Mouse (Mus musculus) G1E (cell line): ENCODE results near the gene Creb3l4. TPM values are rescaled to one million over a fixed set of nuclear protein-coding genes. Genes with fewer than 3 reads are reported as not detected.

ENCODE experiments used
- ATAC-seq: 2 replicates; pipeline ENCODE4 v1.8.0; 2016; ENCODE audit warnings: mild to moderate bottlenecking; ENCODE audit not compliant: insufficient number of reproducible peaks, poor library complexity, low FRiP score, severe bottlenecking; ENCODE audit errors: extremely low read depth
- DNase-seq: peaks from one replicate; pipeline ENCODE4 v3.0.0; 2012; ENCODE audit warnings: low spot score
- H3K27me3 ChIP-seq: 2 replicates; pipeline ENCODE4 v1.6.1; 2012; ENCODE audit warnings: mild to moderate bottlenecking, low read length, inconsistent platforms; ENCODE audit not compliant: insufficient read depth
- H3K36me3 ChIP-seq: replicated peaks from 2 replicates; pipeline ENCODE3; 2012; ENCODE audit warnings: mild to moderate bottlenecking, inconsistent platforms
- H3K4me1 ChIP-seq: 2 replicates; pipeline ENCODE4 v1.6.1; 2012; ENCODE audit warnings: low read depth, low read length, inconsistent platforms, mixed read lengths; ENCODE audit not compliant: insufficient read depth
- H3K4me3 ChIP-seq: 2 replicates; pipeline ENCODE4 v1.5.1; 2012; ENCODE audit warnings: low read depth, mild to moderate bottlenecking, inconsistent platforms, low read length, moderate library complexity, mixed read lengths
- H3K9me3 ChIP-seq: replicated peaks from 2 replicates; pipeline ENCODE4 v1.6.1; 2012; ENCODE audit warnings: inconsistent platforms
- CTCF ChIP-seq: IDR thresholded peaks from 2 replicates; pipeline ENCODE4 v1.5.1; 2012; ENCODE audit warnings: low read depth, low read length, inconsistent platforms, mixed read lengths
- GATA1 ChIP-seq: IDR thresholded peaks from 2 replicates; pipeline ENCODE4 v1.6.1; 2012; ENCODE audit warnings: borderline replicate concordance, low read length, inconsistent platforms, mixed read lengths
- GATA2 ChIP-seq: IDR thresholded peaks from 2 replicates; pipeline ENCODE4 v1.6.1; 2012; ENCODE audit warnings: low read depth, low read length, inconsistent platforms, borderline replicate concordance
- POLR2AphosphoS5 ChIP-seq: IDR thresholded peaks from 2 replicates; pipeline ENCODE4 v1.6.1; 2012; ENCODE audit warnings: low read depth, low read length, inconsistent platforms; ENCODE audit not compliant: insufficient replicate concordance
- TAL1 ChIP-seq: conservative IDR thresholded peaks from 2 replicates; pipeline ENCODE4 v1.6.1; 2012; ENCODE audit warnings: low read depth, low read length, inconsistent platforms, mixed read lengths
- polyA plus RNA-seq: library from polyadenylated mRNA; stranded (reverse); fragments of >175 nt; gene quantifications from 2 replicates; pipeline ENCODE4 v1.2.3, GENCODE M21; 2012
- total RNA-seq, 2 experiments: library from RNA; stranded (forward) in 1 of 2; stranded (reverse) in 1 of 2; fragments of 200-1000 nt in 1 of 2; fragments of >200 nt in 1 of 2; fragmentation: Nextera tagmentation in 1 of 2; gene quantifications; 2 replicates each; pipeline ENCODE4 v1.2.3; 2014 to 2017

Creb3l4 gene
- total and polyA plus RNA-seq, 3 experiments: 0.16 TPM; not detected in 2

GRCm38 (mm10) chr3:90250791-90251190 is 7.5 kb upstream of the Creb3l4 start:
- Histone ChIP-seq H3K36me3 (peaks cover 30% of the 10 kb centered on the region), H3K4me3 (no peak overlapping the region)
- no peak for ATAC-seq

DNA sequence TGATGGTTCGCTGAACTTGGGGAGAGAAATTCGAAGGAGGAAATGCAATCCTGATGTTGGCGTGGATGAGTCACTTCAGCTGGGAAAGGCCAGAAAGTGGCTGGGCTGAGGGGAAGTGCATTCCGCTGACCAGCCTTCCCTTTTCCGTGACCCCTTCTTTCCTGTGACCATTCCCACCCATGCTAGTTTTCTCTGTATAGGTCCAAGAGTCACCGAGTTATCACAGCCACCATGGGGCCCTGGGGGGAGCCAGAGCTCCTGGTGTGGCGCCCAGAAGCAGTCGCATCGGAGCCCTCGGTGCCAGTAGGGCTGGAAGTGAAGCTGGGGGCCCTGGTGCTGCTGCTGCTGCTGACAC is 5.4 kb upstream of the Creb3l4 start:
- peaks cover 30% of the 10 kb centered on the region for H3K36me3 ChIP-seq
- H3K27me3 ChIP-seq: no peaks in the 10 kb centered on the region
- H3K4me1 ChIP-seq: peaks cover 48% of the 10 kb centered on the region
- no peaks in the 10 kb centered on the region for H3K9me3 ChIP-seq
- peak overlapping the region; percentile 75 for H3K4me3 ChIP-seq
- DNase-seq (peak; percentile 37), ATAC-seq (0 out of 2 replicates have a peak, but pooled peaks have one; percentile 9)
- TF ChIP-seq POLR2AphosphoS5 (no peak), GATA1 (no peak), CTCF (no peak), GATA2 (no peak), TAL1 (no peak)

More at GRCm38 (mm10) chr3:90250791-90251190, 7.5 kb upstream of the Creb3l4 start:
- no peak for TF ChIP-seq CTCF
- no peak for TF ChIP-seq TAL1
- TF ChIP-seq GATA1: no peak
- TF ChIP-seq POLR2AphosphoS5: no peak
- no peak for TF ChIP-seq GATA2
- no peak for DNase-seq
- Histone ChIP-seq H3K27me3 (no peaks in the 10 kb centered on the region), H3K9me3 (no peaks in the 10 kb centered on the region), H3K4me1 (peaks cover 48% of the 10 kb centered on the region)

- no peaks in the 10 kb centered on the region for H3K27me3 ChIP-seq
- ATAC-seq (peak; percentile 94), DNase-seq (peak; percentile 94)
- TF ChIP-seq TAL1 (no peak), GATA2 (no peak), POLR2AphosphoS5 (no peak), GATA1 (no peak), CTCF (no peak)
- peak within 1 kb of the TSS; percentile 75 for H3K4me3 ChIP-seq
- peaks cover 45% of the 10 kb centered on the region for H3K4me1 ChIP-seq
- H3K9me3 ChIP-seq: no peaks in the 10 kb centered on the region
- peaks cover 30% of the 10 kb centered on the region for H3K36me3 ChIP-seq
These were observed 4.8 kb upstream of the Creb3l4 start, which contains the start of gene Slc39a1 for GRCm38 (mm10) chr3:90247960-90248745. TSS of gene Slc39a1 (plus strand) at chr3:90248172.

DNA sequence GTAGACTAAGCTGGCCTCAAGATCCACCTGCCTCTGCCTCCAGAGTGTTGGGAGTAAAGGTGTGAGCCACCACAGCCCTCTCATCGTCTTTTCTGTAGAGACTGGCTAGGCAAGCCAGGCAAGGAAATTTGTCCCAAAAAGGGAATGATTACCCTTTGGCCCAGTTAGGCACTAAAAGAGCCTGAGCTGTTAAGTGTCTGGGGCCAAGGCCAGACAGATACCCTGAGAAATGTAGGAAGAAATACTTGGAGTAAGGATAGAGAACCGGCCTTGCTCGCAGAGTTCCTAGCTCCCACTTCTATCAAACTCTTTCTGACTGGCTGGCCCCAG is 4.3 kb upstream of the Creb3l4 start:
- H3K36me3 ChIP-seq: peaks cover 30% of the 10 kb centered on the region
- ATAC-seq (no peak), DNase-seq (no peak)
- no peaks in the 10 kb centered on the region for H3K9me3 ChIP-seq
- TF ChIP-seq POLR2AphosphoS5 (no peak), GATA2 (no peak), TAL1 (no peak), CTCF (no peak), GATA1 (no peak)
- peak overlapping the region; percentile 75 for H3K4me3 ChIP-seq
- H3K27me3 ChIP-seq: peaks cover 4% of the 10 kb centered on the region; the same call in 1 of the 2 replicates
- H3K4me1 ChIP-seq: peaks cover 45% of the 10 kb centered on the region

GRCm38 (mm10) chr3:90245406-90245805 is 2.1 kb upstream of the Creb3l4 start:
- no peak overlapping the region for H3K4me3 ChIP-seq
- no peak for ATAC-seq

GRCm38 (mm10) chr3:90241669-90242358 is 1.5 kb downstream of the Creb3l4 start:
- H3K4me3 ChIP-seq: no peak overlapping the region
- H3K4me1 ChIP-seq: peaks cover 31% of the 10 kb centered on the region
- TF ChIP-seq CTCF: no peak
- TF ChIP-seq GATA1: no peak
- no peak for TF ChIP-seq TAL1
- H3K27me3 ChIP-seq: peaks cover 22% of the 10 kb centered on the region
- no peaks in the 10 kb centered on the region for H3K36me3 ChIP-seq
- ATAC-seq: no peak
- H3K9me3 ChIP-seq: no peaks in the 10 kb centered on the region
- no peak for DNase-seq

More at GRCm38 (mm10) chr3:90245406-90245805, 2.1 kb upstream of the Creb3l4 start:
- H3K4me1 ChIP-seq: peaks cover 50% of the 10 kb centered on the region
- no peak for TF ChIP-seq POLR2AphosphoS5
- TF ChIP-seq CTCF: no peak
- no peak for TF ChIP-seq TAL1
- no peak for TF ChIP-seq GATA2
- no peak for TF ChIP-seq GATA1
- H3K36me3 ChIP-seq: peaks cover 13% of the 10 kb centered on the region
- peaks cover 19% of the 10 kb centered on the region for H3K27me3 ChIP-seq
- no peaks in the 10 kb centered on the region for H3K9me3 ChIP-seq
- no peak for DNase-seq

- H3K4me3 ChIP-seq: no peak overlapping the region
- no peaks in the 10 kb centered on the region for H3K9me3 ChIP-seq
- TF ChIP-seq POLR2AphosphoS5: no peak
- no peak for TF ChIP-seq CTCF
- TF ChIP-seq GATA1: no peak
- no peak for TF ChIP-seq GATA2
- TF ChIP-seq TAL1: no peak
- H3K36me3 ChIP-seq: peaks cover 3% of the 10 kb centered on the region
- H3K4me1 ChIP-seq: peaks cover 26% of the 10 kb centered on the region
- peaks cover 22% of the 10 kb centered on the region for H3K27me3 ChIP-seq
- ATAC-seq (no peak), DNase-seq (no peak)
These were observed 2.1 kb downstream of the Creb3l4 start for GRCm38 (mm10) chr3:90241251-90241650.
